Comparison of ENCODE assay signal across 10 mouse cellular contexts in genomic region chr1:184881861-184882260, GRCm38 (mm10). TPM values are rescaled to one million over a fixed set of nuclear protein-coding genes. Genes with fewer than 3 reads are reported as not detected.
DNase-seq lines count a peak whose midpoint lies in the region; ATAC-seq and TF ChIP-seq lines count a peak whose summit lies in the region.
"Had no signal": no experiment of that assay in that cellular context is flagged by ENCODE, and none has a peak within 500 bp of the region (broad histone marks: within the 10 kb centered on the region; RNA-seq: fewer than 3 reads in every experiment).

No protein-coding gene starts in this region.

- WGBS in lung, embryonic 14.5 days, result 53% methylated on average over 7 of the region's 7 CpGs
- whole genome bisulfite sequencing in forebrain, embryonic 13.5 days, result 75% methylated on average over 7 of the region's 7 CpGs
- WGBS in intestine, postnatal 0 days, result 31% methylated on average over 7 of the region's 7 CpGs
- 67% methylated on average over 7 of the region's 7 CpGs for WGBS in neural tube, embryonic 12.5 days

- H3K27me3 ChIP-seq in lung, embryonic 14.5 days (ENCODE audit: insufficient read depth, low read length), result peaks cover 38% of the 10 kb centered on the region
- peaks cover 44% of the 10 kb centered on the region for H3K27me3 ChIP-seq in forebrain, embryonic 13.5 days
- 0 out of 2 replicates have a peak, but pooled peaks cover 3% of the 10 kb centered on the region for H3K27me3 ChIP-seq in intestine, postnatal 0 days (replicated peaks; ENCODE audit: control insufficient read depth, insufficient read depth, low read length)
- peaks cover 39% of the 10 kb centered on the region for H3K27me3 ChIP-seq in neural tube, embryonic 12.5 days (replicated peaks)

- no peak for DNase-seq in lung, embryonic 14.5 days
- DNase-seq in lung, postnatal 36 days, result no peak
- DNase-seq in cerebellum, adult 18-20 months, result no peak
- no peak for DNase-seq in thymus, adult 18-20 months
- no peak for DNase-seq in spleen, postnatal 10 days (ENCODE audit: low spot score in 2 of 2)
- DNase-seq: cerebellum, adult 9-10 months had no signal

- TF ChIP-seq CTCF in lung, embryonic 14.5 days (IDR thresholded peaks at IDR 0.05; ENCODE audit: low read depth), result no peak
- TF ChIP-seq CTCF in intestine, postnatal 0 days (IDR thresholded peaks at IDR 0.05; ENCODE audit: low read depth), result no peak

- no peaks in the 10 kb centered on the region for H3K36me3 ChIP-seq in lung, embryonic 14.5 days (ENCODE audit: insufficient read depth)
- H3K36me3 ChIP-seq in forebrain, embryonic 13.5 days (ENCODE audit: poor library complexity, severe bottlenecking), result no peaks in the 10 kb centered on the region
- no peaks in the 10 kb centered on the region for H3K36me3 ChIP-seq in intestine, postnatal 0 days (ENCODE audit: control insufficient read depth, insufficient read depth)
- no peaks in the 10 kb centered on the region for H3K36me3 ChIP-seq in neural tube, embryonic 12.5 days

- peak overlapping the region; percentile 79 for H3K4me2 ChIP-seq in lung, embryonic 14.5 days
- 0 out of 2 replicates have a peak overlapping the region, but pooled peaks have one; percentile 77 for H3K4me2 ChIP-seq in forebrain, embryonic 13.5 days
- peak overlapping the region; percentile 83 for H3K4me2 ChIP-seq in intestine, postnatal 0 days (replicated peaks; ENCODE audit: low read depth)
- peak overlapping the region; percentile 80; the same call in 1 of the 2 replicates for H3K4me2 ChIP-seq in neural tube, embryonic 12.5 days (replicated peaks)

- H3K9ac ChIP-seq in lung, embryonic 14.5 days, result no peak overlapping the region
- H3K9ac ChIP-seq in forebrain, embryonic 13.5 days, result no peak overlapping the region
- peak overlapping the region; percentile 65 for H3K9ac ChIP-seq in intestine, postnatal 0 days (ENCODE audit: low read depth, low read length)
- 0 out of 2 replicates have a peak overlapping the region, but pooled peaks have one; percentile 48 for H3K9ac ChIP-seq in neural tube, embryonic 12.5 days

- peak overlapping the region; percentile 51 for H3K4me3 ChIP-seq in lung, embryonic 14.5 days (ENCODE audit: low read depth, low read length)
- H3K4me3 ChIP-seq in forebrain, embryonic 13.5 days, result no peak overlapping the region
- peak overlapping the region; percentile 65 for H3K4me3 ChIP-seq in intestine, postnatal 0 days (ENCODE audit: low read depth, low read length)
- H3K4me3 ChIP-seq in neural tube, embryonic 12.5 days, result no peak overlapping the region
- H3K4me3 ChIP-seq: myocyte had no signal

- ATAC-seq in lung, embryonic 14.5 days (ENCODE audit: insufficient read depth), result no peak
- no peak for ATAC-seq in forebrain, embryonic 13.5 days
- ATAC-seq in intestine, postnatal 0 days, result 0 out of 2 replicates have a peak, but pooled peaks have one; percentile 5
- no peak for ATAC-seq in neural tube, embryonic 12.5 days (ENCODE audit: low FRiP score, low read depth)

- H3K27ac ChIP-seq in lung, embryonic 14.5 days (ENCODE audit: low read depth), result no peak overlapping the region
- H3K27ac ChIP-seq in forebrain, embryonic 13.5 days, result no peak overlapping the region
- 0 out of 2 replicates have a peak overlapping the region, but pooled peaks have one; percentile 52 for H3K27ac ChIP-seq in intestine, postnatal 0 days (ENCODE audit: low read depth, low read length)
- no peak overlapping the region for H3K27ac ChIP-seq in neural tube, embryonic 12.5 days

- no peaks in the 10 kb centered on the region for H3K9me3 ChIP-seq in lung, embryonic 14.5 days (ENCODE audit: low read depth, low read length)
- no peaks in the 10 kb centered on the region for H3K9me3 ChIP-seq in forebrain, embryonic 13.5 days (replicated peaks)
- H3K9me3 ChIP-seq in intestine, postnatal 0 days (ENCODE audit: control insufficient read depth), result no peaks in the 10 kb centered on the region
- no peaks in the 10 kb centered on the region for H3K9me3 ChIP-seq in neural tube, embryonic 12.5 days

- no peaks in the 10 kb centered on the region for H3K4me1 ChIP-seq in lung, embryonic 14.5 days (ENCODE audit: insufficient read depth)
- peaks cover 11% of the 10 kb centered on the region for H3K4me1 ChIP-seq in forebrain, embryonic 13.5 days
- peaks cover 7% of the 10 kb centered on the region; the same call in 1 of the 2 replicates for H3K4me1 ChIP-seq in intestine, postnatal 0 days (replicated peaks; ENCODE audit: control insufficient read depth, insufficient read depth, low read length)
- peaks cover 8% of the 10 kb centered on the region; the same call in 1 of the 2 replicates for H3K4me1 ChIP-seq in neural tube, embryonic 12.5 days

RNA-seq across cellular contexts. Expression of gene C130074G19Rik, which starts 1.2 kb away (rescaled TPM):
- polyA plus RNA-seq in lung, embryonic 14.5 days (2014; fragmentation: Nextera tagmentation; extraction: Ambion mirVana), result 2.5 and 3.0 TPM in 2 replicates
- polyA plus RNA-seq in forebrain, embryonic 13.5 days (2015; fragmentation: Nextera tagmentation; extraction: Ambion mirVana), result 0.89 and 1.0 TPM in 2 replicates
- 6.3 and 6.4 TPM in 2 replicates for polyA plus RNA-seq in intestine, postnatal 0 days (2015; fragmentation: Nextera tagmentation; extraction: Ambion mirVana)
- 1.1 and 1.2 TPM in 2 replicates for polyA plus RNA-seq in neural tube, embryonic 12.5 days (2016; fragmentation: Nextera tagmentation; extraction: Ambion mirVana)

RNA-seq across cellular contexts. Expression of gene Marc2, which starts 35.6 kb away (rescaled TPM):
- 152 and 163 TPM in 2 replicates for polyA plus RNA-seq in lung, embryonic 14.5 days (2014; fragmentation: Nextera tagmentation; extraction: Ambion mirVana)
- polyA plus RNA-seq in forebrain, embryonic 13.5 days (2015; fragmentation: Nextera tagmentation; extraction: Ambion mirVana), result 100 and 103 TPM in 2 replicates
- polyA plus RNA-seq in intestine, postnatal 0 days (2015; fragmentation: Nextera tagmentation; extraction: Ambion mirVana), result 555 and 620 TPM in 2 replicates
- 99.0 and 107 TPM in 2 replicates for polyA plus RNA-seq in neural tube, embryonic 12.5 days (2016; fragmentation: Nextera tagmentation; extraction: Ambion mirVana)

Comparison
In these comparisons a context has a peak if more than half of its experiments do, and no peak if none do; other contexts are left out.
1. H3K4me3 ChIP-seq: peak in lung, embryonic 14.5 days (single experiment) and intestine, postnatal 0 days (single experiment); none in forebrain, embryonic 13.5 days (single experiment) and neural tube, embryonic 12.5 days (single experiment).
2. H3K9ac ChIP-seq: peak in intestine, postnatal 0 days (single experiment) and neural tube, embryonic 12.5 days (single experiment); none in lung, embryonic 14.5 days (single experiment) and forebrain, embryonic 13.5 days (single experiment).
3. Peak in every context shown above with its lines, with median percentiles within 50 percentile points of each other: H3K4me2 ChIP-seq.